Mouse (Mus musculus) neural tube, embryonic 12.5 days (tissue): ENCODE data around the gene Scrn1. TPM values are rescaled to one million over a fixed set of nuclear protein-coding genes. Genes with fewer than 3 reads are reported as not detected.

Source experiments
- ATAC-seq: fragments of 200-750 bp; cut with Nextera tagmentation; 2 replicates; pipeline ENCODE4 v1.8.0; 2017; ENCODE audit warnings: low read depth, mild to moderate bottlenecking, moderate TSS enrichment, moderate library complexity; ENCODE audit not compliant: low FRiP score
- H3K27ac ChIP-seq: fragments of 300-500 bp; sonication (generic); 2 replicates; pipeline ENCODE4 v1.5.1; 2016
- H3K27me3 ChIP-seq: fragments of 300-500 bp; sonication (generic); replicated peaks from 2 replicates; pipeline ENCODE4 v1.6.1; 2016; ENCODE audit warnings: mild to moderate bottlenecking
- H3K36me3 ChIP-seq: fragments of 300-500 bp; sonication (generic); 2 replicates; pipeline ENCODE4 v1.6.1; 2016; ENCODE audit warnings: mild to moderate bottlenecking
- H3K4me1 ChIP-seq: fragments of 300-500 bp; sonication (generic); 2 replicates; pipeline ENCODE4 v1.6.1; 2016
- H3K4me2 ChIP-seq: fragments of 300-500 bp; sonication (generic); replicated peaks from 2 replicates; pipeline ENCODE4 v1.6.1; 2016; ENCODE audit warnings: mild to moderate bottlenecking
- H3K4me3 ChIP-seq: fragments of 300-500 bp; sonication (generic); 2 replicates; pipeline ENCODE4 v1.5.1; 2016
- H3K9ac ChIP-seq: fragments of 300-500 bp; sonication (generic); 2 replicates; pipeline ENCODE4 v1.6.1; 2016; ENCODE audit warnings: mild to moderate bottlenecking
- H3K9me3 ChIP-seq: fragments of 300-500 bp; sonication (generic); 2 replicates; pipeline ENCODE4 v1.6.1; 2016; ENCODE audit warnings: mild to moderate bottlenecking
- WGBS: fragments of 180-500 bp; shearing (Covaris S2); methylation state at CpG from one replicate; pipeline ENCODE4 v1.1.7; 2016; 5-methylcytosine and 5-hydroxymethylcytosine counted together
- polyA plus RNA-seq: library from polyadenylated mRNA; unstranded; fragments of >200 nt; fragmentation: Nextera tagmentation; extraction: Ambion mirVana; gene quantifications from 2 replicates; pipeline ENCODE4 v1.2.1, GENCODE M21; 2016

Scrn1 gene
- polyA plus RNA-seq, 1 experiment from 2014 or later, result 88.2 TPM

GRCm38 (mm10) chr6:54512256-54512655, 54.0 kb downstream of the Scrn1 start:
- no peak overlapping the region for H3K9ac ChIP-seq
- ATAC-seq, result no peak
- no peaks in the 10 kb centered on the region for H3K27me3 ChIP-seq
- peaks cover 19% of the 10 kb centered on the region for H3K36me3 ChIP-seq
- no peak overlapping the region for H3K27ac ChIP-seq
- WGBS, result 73% methylated on average over 2 of the region's 2 CpGs
- H3K4me2 ChIP-seq, result no peak overlapping the region
- H3K4me3 ChIP-seq, result no peak overlapping the region
- peaks cover 17% of the 10 kb centered on the region for H3K4me1 ChIP-seq
- H3K9me3 ChIP-seq, result no peaks in the 10 kb centered on the region

- Histone ChIP-seq H3K36me3 (peaks cover 15% of the 10 kb centered on the region; the same call in 1 of the 2 replicates), H3K27ac (no peak overlapping the region), H3K9me3 (no peaks in the 10 kb centered on the region), H3K4me2 (no peak overlapping the region), H3K4me3 (no peak overlapping the region), H3K27me3 (no peaks in the 10 kb centered on the region), H3K9ac (no peak overlapping the region), H3K4me1 (peaks cover 17% of the 10 kb centered on the region)
- no peak for ATAC-seq
- 91% methylated on average over 13 of the region's 13 CpGs for WGBS
Measured at GRCm38 (mm10) chr6:54509264-54509663, 57.0 kb downstream of the Scrn1 start.

GRCm38 (mm10) chr6:54508256-54508793, 58.0 kb downstream of the Scrn1 start:
- Histone ChIP-seq H3K4me3 (no peak overlapping the region), H3K27me3 (no peaks in the 10 kb centered on the region), H3K4me2 (no peak overlapping the region), H3K9ac (no peak overlapping the region), H3K27ac (0 out of 2 replicates have a peak overlapping the region, but pooled peaks have one; percentile 1), H3K9me3 (no peaks in the 10 kb centered on the region), H3K36me3 (peaks cover 10% of the 10 kb centered on the region; the same call in 1 of the 2 replicates), H3K4me1 (peaks cover 17% of the 10 kb centered on the region)
- WGBS, result 57% methylated on average over 6 of the region's 6 CpGs
- peak; percentile 43 for ATAC-seq

- H3K9ac ChIP-seq, result no peak overlapping the region
- WGBS, result 69% methylated on average over 5 of the region's 5 CpGs
- H3K36me3 ChIP-seq, result peaks cover 10% of the 10 kb centered on the region; the same call in 1 of the 2 replicates
- H3K27ac ChIP-seq, result peak overlapping the region; percentile 1; the same call in 1 of the 2 replicates
- H3K4me3 ChIP-seq, result no peak overlapping the region
- no peaks in the 10 kb centered on the region for H3K9me3 ChIP-seq
- ATAC-seq, result 0 out of 2 replicates have a peak, but pooled peaks have one; percentile 22
- no peaks in the 10 kb centered on the region for H3K27me3 ChIP-seq
- H3K4me1 ChIP-seq, result peaks cover 17% of the 10 kb centered on the region
- H3K4me2 ChIP-seq, result no peak overlapping the region
Measured at GRCm38 (mm10) chr6:54507808-54508207, 58.5 kb downstream of the Scrn1 start.

- H3K9me3 ChIP-seq, result no peaks in the 10 kb centered on the region
- H3K4me3 ChIP-seq, result no peak overlapping the region
- WGBS, result 42% methylated on average over 8 of the region's 8 CpGs
- H3K4me1 ChIP-seq, result peaks cover 17% of the 10 kb centered on the region
- H3K36me3 ChIP-seq, result peaks cover 10% of the 10 kb centered on the region; the same call in 1 of the 2 replicates
- ATAC-seq, result peak; percentile 31; the same call in 1 of the 2 replicates
- H3K4me2 ChIP-seq, result no peak overlapping the region
- H3K27me3 ChIP-seq, result no peaks in the 10 kb centered on the region
- no peak overlapping the region for H3K9ac ChIP-seq
- H3K27ac ChIP-seq, result no peak overlapping the region
Measured at GRCm38 (mm10) chr6:54507002-54507401, 59.3 kb downstream of the Scrn1 start.

- no peak overlapping the region for H3K4me3 ChIP-seq
- H3K9ac ChIP-seq, result no peak overlapping the region
- H3K36me3 ChIP-seq, result peaks cover 10% of the 10 kb centered on the region; the same call in 1 of the 2 replicates
- peaks cover 17% of the 10 kb centered on the region for H3K4me1 ChIP-seq
- no peak overlapping the region for H3K27ac ChIP-seq
- H3K9me3 ChIP-seq, result no peaks in the 10 kb centered on the region
- H3K27me3 ChIP-seq, result no peaks in the 10 kb centered on the region
- no peak overlapping the region for H3K4me2 ChIP-seq
- 90% methylated on average over 11 of the region's 11 CpGs for WGBS
- no peak for ATAC-seq
Measured at GRCm38 (mm10) chr6:54506318-54506717, 60.0 kb downstream of the Scrn1 start.

- no peak overlapping the region for H3K4me2 ChIP-seq
- H3K9me3 ChIP-seq, result no peaks in the 10 kb centered on the region
- H3K36me3 ChIP-seq, result peaks cover 12% of the 10 kb centered on the region
- no peak overlapping the region for H3K4me3 ChIP-seq
- peaks cover under 1% of the 10 kb centered on the region; the same call in 1 of the 2 replicates for H3K4me1 ChIP-seq
- no peak overlapping the region for H3K27ac ChIP-seq
- WGBS, result 76% methylated on average over 6 of the region's 6 CpGs
- no peak overlapping the region for H3K9ac ChIP-seq
- no peak for ATAC-seq
- H3K27me3 ChIP-seq, result no peaks in the 10 kb centered on the region
Measured at GRCm38 (mm10) chr6:54502661-54503115, 63.6 kb downstream of the Scrn1 start.

GRCm38 (mm10) chr6:54496214-54496613, 70.1 kb downstream of the Scrn1 start:
- Histone ChIP-seq H3K9ac (no peak overlapping the region), H3K4me2 (no peak overlapping the region), H3K27ac (no peak overlapping the region), H3K4me3 (no peak overlapping the region), H3K9me3 (no peaks in the 10 kb centered on the region), H3K36me3 (peaks cover 10% of the 10 kb centered on the region; the same call in 1 of the 2 replicates), H3K27me3 (no peaks in the 10 kb centered on the region), H3K4me1 (no peaks in the 10 kb centered on the region)
- 82% methylated on average over 7 of the region's 7 CpGs for WGBS
- no peak for ATAC-seq

GRCm38 (mm10) chr6:54494612-54495398, 71.5 kb downstream of the Scrn1 start:
- no peaks in the 10 kb centered on the region for H3K36me3 ChIP-seq
- H3K27me3 ChIP-seq, result no peaks in the 10 kb centered on the region
- no peak overlapping the region for H3K4me2 ChIP-seq
- ATAC-seq, result no peak
- WGBS, result 66% methylated on average over 11 of the region's 11 CpGs
- no peak overlapping the region for H3K27ac ChIP-seq
- H3K9me3 ChIP-seq, result no peaks in the 10 kb centered on the region
- H3K9ac ChIP-seq, result no peak overlapping the region
- H3K4me3 ChIP-seq, result no peak overlapping the region
- H3K4me1 ChIP-seq, result no peaks in the 10 kb centered on the region

GRCm38 (mm10) chr6:54494097-54494496, 72.2 kb downstream of the Scrn1 start:
- Histone ChIP-seq H3K4me2 (no peak overlapping the region), H3K36me3 (no peaks in the 10 kb centered on the region)

GRCm38 (mm10) chr6:54491074-54491473, 75.2 kb downstream of the Scrn1 start:
- Histone ChIP-seq H3K27me3 (0 out of 2 replicates have a peak, but pooled peaks cover 2% of the 10 kb centered on the region), H3K9ac (no peak overlapping the region), H3K36me3 (no peaks in the 10 kb centered on the region), H3K4me1 (no peaks in the 10 kb centered on the region), H3K4me2 (no peak overlapping the region), H3K9me3 (no peaks in the 10 kb centered on the region), H3K27ac (no peak overlapping the region), H3K4me3 (no peak overlapping the region)
- no peak for ATAC-seq
- 62% methylated on average over 7 of the region's 7 CpGs for WGBS

More at GRCm38 (mm10) chr6:54494097-54494496, 72.2 kb downstream of the Scrn1 start:
- Histone ChIP-seq H3K4me1 (no peaks in the 10 kb centered on the region), H3K27ac (no peak overlapping the region), H3K9ac (no peak overlapping the region), H3K4me3 (no peak overlapping the region), H3K27me3 (no peaks in the 10 kb centered on the region), H3K9me3 (no peaks in the 10 kb centered on the region)
- ATAC-seq, result no peak

GRCm38 (mm10) chr6:54485973-54486569, 80.2 kb downstream of the Scrn1 start:
- H3K4me2 ChIP-seq, result peak overlapping the region; percentile 69
- H3K27me3 ChIP-seq, result peaks cover 2% of the 10 kb centered on the region; the same call in 1 of the 2 replicates
- H3K9me3 ChIP-seq, result no peaks in the 10 kb centered on the region
- 0 out of 2 replicates have a peak overlapping the region, but pooled peaks have one; percentile 45 for H3K9ac ChIP-seq
- no peak overlapping the region for H3K27ac ChIP-seq
- no peaks in the 10 kb centered on the region for H3K36me3 ChIP-seq
- peaks cover 10% of the 10 kb centered on the region for H3K4me1 ChIP-seq
- ATAC-seq, result no peak
- WGBS, result 32% methylated on average over 6 of the region's 6 CpGs
- H3K4me3 ChIP-seq, result peak overlapping the region; percentile 26; the same call in 1 of the 2 replicates
